Mouse (Mus musculus) heart, embryonic 14.5 days (tissue): Measurements from ENCODE around the gene Enox1. TPM values are rescaled to one million over a fixed set of nuclear protein-coding genes. Genes with fewer than 3 reads are reported as not detected.

Experiments
- ATAC-seq: fragments of 200-750 bp; cut with Nextera tagmentation; 2 replicates; pipeline ENCODE4 v1.8.0; 2017; ENCODE audit warnings: low read depth, moderate TSS enrichment; ENCODE audit not compliant: insufficient number of reproducible peaks, insufficient read depth, low FRiP score
- H3K27ac ChIP-seq, 2 experiments: fragments of 200-500 bp in 1 of 2; fragments of 300-500 bp in 1 of 2; sonication (generic) in 1 of 2; replicated peaks in 1 of 2; 2 replicates each; pipeline ENCODE4 v1.5.1; 2012 to 2014; ENCODE audit warnings: low read depth in 2 of 2, low read length in 2 of 2, control low read depth in 1 of 2, mild to moderate bottlenecking in 1 of 2, mixed read lengths in 1 of 2; ENCODE audit not compliant: control insufficient read depth in 1 of 2, insufficient read depth in 1 of 2
- H3K27me3 ChIP-seq: fragments of 300-500 bp; sonication (generic); 2 replicates; pipeline ENCODE4 v1.6.1; 2014; ENCODE audit warnings: mild to moderate bottlenecking, low read length, control low read depth; ENCODE audit not compliant: control insufficient read depth, insufficient read depth
- H3K36me3 ChIP-seq: fragments of 300-500 bp; sonication (generic); 2 replicates; pipeline ENCODE4 v1.6.1; 2014; ENCODE audit warnings: mild to moderate bottlenecking, control low read depth, low read length, mixed read lengths; ENCODE audit not compliant: control insufficient read depth, insufficient read depth
- H3K4me1 ChIP-seq, 2 experiments: fragments of 200-500 bp in 1 of 2; fragments of 300-500 bp in 1 of 2; sonication (generic) in 1 of 2; 2 replicates each; pipeline ENCODE4 v1.6.1; 2012 to 2014; ENCODE audit warnings: low read length in 2 of 2, control low read depth in 1 of 2, mixed read lengths in 1 of 2; ENCODE audit not compliant: control insufficient read depth in 2 of 2, insufficient read depth in 2 of 2
- H3K4me2 ChIP-seq: fragments of 300-500 bp; sonication (generic); 2 replicates; pipeline ENCODE4 v1.6.1; 2014; ENCODE audit warnings: mild to moderate bottlenecking, low read length
- H3K4me3 ChIP-seq, 2 experiments: fragments of 200-500 bp in 1 of 2; fragments of 300-500 bp in 1 of 2; sonication (generic) in 1 of 2; 2 replicates each; pipeline ENCODE4 v1.5.1; 2012 to 2014; ENCODE audit warnings: low read length in 2 of 2, mild to moderate bottlenecking in 2 of 2, control low read depth in 1 of 2, low read depth in 1 of 2, moderate library complexity in 1 of 2; ENCODE audit not compliant: control insufficient read depth in 1 of 2, insufficient read depth in 1 of 2
- H3K9ac ChIP-seq: fragments of 300-500 bp; sonication (generic); 2 replicates; pipeline ENCODE4 v1.6.1; 2014; ENCODE audit warnings: mild to moderate bottlenecking, low read length
- H3K9me3 ChIP-seq: fragments of 300-500 bp; sonication (generic); 2 replicates; pipeline ENCODE4 v1.6.1; 2016; ENCODE audit warnings: low read length, control low read depth; ENCODE audit not compliant: control insufficient read depth
- WGBS: fragments of 180-500 bp; shearing (Covaris S2); extraction: QIAGEN DNeasy Blood & Tissue Kit; methylation state at CpG from one replicate; pipeline ENCODE4 v1.1.7; 2014; 5-methylcytosine and 5-hydroxymethylcytosine counted together
- polyA plus RNA-seq: library from polyadenylated mRNA; unstranded; fragments of >200 nt; fragmentation: Nextera tagmentation; extraction: Ambion mirVana; gene quantifications from 2 replicates; pipeline ENCODE4 v1.2.1, GENCODE M21; 2014

Gene Enox1
- polyA plus RNA-seq, 1 experiment from 2014 or later, result 2.2 TPM

DNA sequence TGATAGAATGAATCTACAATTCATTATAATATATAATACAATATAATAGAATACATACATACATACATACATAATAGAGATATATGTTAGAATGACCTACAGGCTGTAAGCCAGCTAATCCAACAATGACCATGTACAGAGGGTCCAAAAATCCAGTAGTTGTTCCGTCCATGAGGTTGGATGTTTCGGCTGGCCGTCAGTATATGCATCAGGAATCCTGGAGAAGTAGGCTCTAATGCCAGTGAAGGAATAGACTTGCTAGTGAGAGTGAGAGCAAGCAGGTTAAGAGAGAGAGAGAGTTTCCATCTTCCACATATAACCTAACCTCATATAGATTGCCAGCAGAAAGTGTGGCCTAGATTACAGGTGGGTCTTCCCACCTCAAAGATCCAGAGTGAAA is 402.3 kb downstream of the Enox1 start:
- no peak for ATAC-seq
- Histone ChIP-seq H3K27me3 (no peaks in the 10 kb centered on the region), H3K9ac (no peak overlapping the region), H3K36me3 (no peaks in the 10 kb centered on the region), H3K4me2 (no peak overlapping the region), H3K9me3 (no peaks in the 10 kb centered on the region), H3K27ac (no peak overlapping the region), H3K4me1 (peaks cover 11 to 26% of the 10 kb centered on the region in 2 experiments), H3K4me3 (no peak overlapping the region)
- WGBS, result 95% methylated on average over 3 of the region's 3 CpGs

DNA sequence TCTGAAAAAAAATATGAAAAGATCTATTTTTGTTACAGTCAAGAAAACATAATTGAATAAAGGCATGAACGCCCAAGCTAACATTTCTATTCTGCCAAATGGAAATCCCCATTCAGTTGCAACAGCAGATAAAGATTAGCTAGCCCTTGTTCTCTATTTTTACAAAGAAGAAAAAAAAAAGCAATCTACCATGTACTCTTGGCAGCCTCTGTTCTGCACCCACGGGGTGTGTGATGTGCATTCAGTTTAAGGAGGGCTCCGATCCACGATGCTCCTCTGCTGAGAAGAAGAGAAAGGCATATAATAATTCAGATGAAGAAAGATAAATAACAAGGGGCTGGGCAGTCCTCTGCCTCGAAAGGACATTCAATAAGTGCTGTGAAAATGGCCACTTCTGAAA is 403.2 kb downstream of the Enox1 start:
- Histone ChIP-seq H3K9ac (no peak overlapping the region), H3K27me3 (no peaks in the 10 kb centered on the region)
- WGBS, result 44% methylated on average over 5 of the region's 5 CpGs

DNA sequence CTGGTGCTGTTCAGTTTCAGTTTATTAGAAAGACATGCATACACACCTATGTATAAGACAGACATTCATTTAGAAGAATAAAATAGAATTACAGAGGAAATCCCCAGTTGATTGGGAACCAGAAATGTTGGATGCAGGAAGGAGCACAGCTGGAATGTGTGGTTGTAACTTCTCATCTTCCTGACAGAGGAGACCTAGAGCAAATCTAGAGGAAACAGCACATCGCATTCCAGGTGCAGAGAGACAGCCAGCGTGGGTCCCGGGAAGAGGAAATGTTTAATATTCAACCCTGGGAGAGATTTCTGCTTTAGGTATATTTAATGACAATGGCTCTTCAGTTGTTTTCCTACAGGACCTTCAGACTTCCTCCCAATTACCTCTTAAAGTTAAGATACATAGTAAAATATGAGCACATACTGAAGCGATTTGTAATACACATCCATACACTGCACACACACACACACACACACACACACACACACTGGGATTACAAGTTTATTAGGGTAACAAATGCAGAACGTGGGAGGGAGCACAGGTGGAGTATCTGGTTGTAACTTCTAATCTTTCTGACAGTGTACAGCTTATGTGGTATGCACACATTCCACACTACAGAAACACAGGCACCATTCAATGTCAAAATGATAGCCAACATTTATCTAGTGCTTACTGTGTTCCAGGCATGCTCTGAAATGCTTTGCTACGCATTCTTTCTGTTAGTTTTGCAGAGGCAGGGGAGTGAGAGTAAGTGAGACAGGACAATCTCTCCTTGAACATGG is 405.4 kb downstream of the Enox1 start:
- H3K4me1 ChIP-seq, result peaks cover 11 to 24% of the 10 kb centered on the region in 2 experiments
- no peak overlapping the region for H3K4me2 ChIP-seq
- ATAC-seq, result no peak; the same call in 1 of the 2 replicates
- no peak overlapping the region for H3K9ac ChIP-seq
- peak overlapping the region in 1 of 2 experiments; percentile 35; a peak in 2 of 4 replicates for H3K27ac ChIP-seq
- 45% methylated on average over 6 of the region's 6 CpGs for WGBS
- no peaks in the 10 kb centered on the region for H3K9me3 ChIP-seq
- H3K27me3 ChIP-seq, result no peaks in the 10 kb centered on the region
- H3K36me3 ChIP-seq, result no peaks in the 10 kb centered on the region
- no peak overlapping the region for H3K4me3 ChIP-seq

More for the DNA sequence above, 403.2 kb downstream of the Enox1 start:
- Histone ChIP-seq H3K36me3 (no peaks in the 10 kb centered on the region), H3K9me3 (no peaks in the 10 kb centered on the region), H3K27ac (no peak overlapping the region), H3K4me1 (peaks cover 11 to 26% of the 10 kb centered on the region in 2 experiments), H3K4me3 (no peak overlapping the region), H3K4me2 (no peak overlapping the region)
- no peak for ATAC-seq

- ATAC-seq, result no peak
- Histone ChIP-seq H3K4me3 (no peak overlapping the region), H3K4me1 (peaks cover 3 to 8% of the 10 kb centered on the region in 2 experiments), H3K4me2 (no peak overlapping the region), H3K9ac (no peak overlapping the region), H3K27me3 (no peaks in the 10 kb centered on the region), H3K36me3 (no peaks in the 10 kb centered on the region), H3K9me3 (peaks cover 3% of the 10 kb centered on the region; the same call in 1 of the 2 replicates), H3K27ac (no peak overlapping the region)
- WGBS, result 85% methylated on average over 5 of the region's 5 CpGs
Measured at GRCm38 (mm10) chr14:77563922-77564321, 407.4 kb downstream of the Enox1 start.

GRCm38 (mm10) chr14:77567120-77567519 is 410.6 kb downstream of the Enox1 start:
- no peak overlapping the region for H3K9ac ChIP-seq
- WGBS, result 50% methylated on average over 2 of the region's 2 CpGs

GRCm38 (mm10) chr14:77574436-77574835 is 417.9 kb downstream of the Enox1 start:
- Histone ChIP-seq H3K4me1 (peaks cover 2 to 8% of the 10 kb centered on the region in 2 experiments; a peak in 3 of 4 replicates), H3K9me3 (no peaks in the 10 kb centered on the region), H3K27ac (no peak overlapping the region), H3K4me2 (no peak overlapping the region), H3K9ac (no peak overlapping the region), H3K27me3 (no peaks in the 10 kb centered on the region), H3K4me3 (no peak overlapping the region), H3K36me3 (no peaks in the 10 kb centered on the region)
- peak; percentile 35; the same call in 1 of the 2 replicates for ATAC-seq
- WGBS, result 29% methylated on average over 3 of the region's 3 CpGs

More at GRCm38 (mm10) chr14:77567120-77567519, 410.6 kb downstream of the Enox1 start:
- Histone ChIP-seq H3K36me3 (no peaks in the 10 kb centered on the region), H3K4me3 (no peak overlapping the region), H3K4me2 (no peak overlapping the region), H3K9me3 (peaks cover 3% of the 10 kb centered on the region; the same call in 1 of the 2 replicates), H3K27me3 (no peaks in the 10 kb centered on the region), H3K27ac (no peak overlapping the region), H3K4me1 (peaks cover 0 to 2% of the 10 kb centered on the region in 2 experiments; a peak in 2 of 4 replicates)
- no peak for ATAC-seq

DNA sequence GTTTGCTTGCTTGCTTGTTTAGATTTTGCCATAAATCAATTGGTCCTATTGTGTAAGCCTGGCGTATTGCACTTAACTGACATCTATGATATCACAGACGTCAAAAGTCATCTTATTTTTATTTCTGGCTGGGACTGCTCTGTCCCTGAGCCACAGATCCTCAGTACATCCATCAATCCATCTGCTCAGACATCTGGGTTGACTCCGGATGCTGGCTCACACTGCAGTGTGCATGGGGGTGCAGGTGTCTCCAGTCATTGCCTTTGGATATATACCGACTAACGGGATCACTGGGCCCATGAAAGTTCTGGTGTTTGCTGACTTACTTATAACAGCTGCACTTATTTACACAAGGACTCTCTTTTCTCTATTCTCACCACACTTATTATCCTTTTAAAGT is 419.8 kb downstream of the Enox1 start:
- Histone ChIP-seq H3K4me3 (no peak overlapping the region), H3K27me3 (no peaks in the 10 kb centered on the region), H3K9me3 (no peaks in the 10 kb centered on the region), H3K4me2 (no peak overlapping the region), H3K36me3 (no peaks in the 10 kb centered on the region), H3K9ac (no peak overlapping the region), H3K27ac (no peak overlapping the region), H3K4me1 (peaks cover 14 to 24% of the 10 kb centered on the region in 2 experiments)
- 89% methylated on average over 5 of the region's 5 CpGs for WGBS
- no peak for ATAC-seq
